Mouse (Mus musculus): ENCODE data around the gene Hydin. TPM values are rescaled to one million over a fixed set of nuclear protein-coding genes. Genes with fewer than 3 reads are reported as not detected.
"Not testable (repeated sequence)": the region's sequence is repeated elsewhere in the genome, so short reads cannot be mapped to it uniquely, and the experiment has no call there.

Hydin gene
- total RNA-seq, 2 experiments from 2014 or later = 0.05 to 0.10 TPM

DNA sequence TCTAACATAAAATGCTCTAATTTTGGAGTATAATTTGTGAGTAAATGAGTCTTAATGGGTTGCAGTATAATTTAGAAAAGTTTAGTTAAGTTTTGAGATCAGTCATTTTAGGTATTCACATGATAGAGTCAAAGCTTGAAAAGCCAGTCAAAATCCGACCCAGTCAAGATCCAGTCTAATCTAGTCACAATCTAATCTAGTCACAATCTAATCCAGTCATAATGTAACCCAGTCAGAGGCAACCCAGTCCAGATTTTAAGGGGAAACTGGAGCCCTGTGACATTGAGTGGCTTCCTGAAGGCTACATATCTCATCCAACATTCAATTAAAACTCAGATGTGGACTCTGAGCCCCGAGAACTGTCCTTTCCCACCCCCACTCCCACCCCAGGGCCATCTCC is 72.7 kb downstream of the Hydin start:
- no peak for DNase-seq

DNA sequence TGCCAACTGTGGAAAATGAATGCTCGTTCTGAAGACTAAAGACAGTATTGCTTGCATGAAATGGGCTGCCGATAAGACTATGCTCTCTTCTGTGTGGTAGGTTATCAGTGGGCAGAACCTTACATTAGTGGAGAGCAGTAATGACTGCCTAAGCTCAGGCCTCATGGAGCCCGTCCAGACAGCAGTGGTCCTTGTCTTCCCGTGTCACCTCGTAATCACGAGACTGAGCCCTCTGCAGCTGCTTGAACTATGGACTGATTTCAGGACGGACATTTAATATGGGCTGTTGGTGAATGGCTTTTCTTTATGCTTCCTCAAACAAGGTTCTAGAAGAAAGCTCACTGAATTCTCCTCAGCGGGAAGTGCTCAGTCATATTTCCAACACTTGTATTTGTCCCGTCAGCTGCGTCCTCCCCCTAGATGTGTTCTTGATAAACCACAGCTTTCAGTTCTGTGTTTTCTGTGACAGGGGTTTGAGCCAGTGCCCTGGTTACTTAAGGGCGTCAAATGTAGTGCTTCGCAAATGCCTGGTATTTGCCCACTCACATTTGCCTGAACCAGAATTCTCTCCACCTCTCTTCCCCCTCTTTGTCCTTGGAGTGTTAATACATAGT is 73.4 kb downstream of the Hydin start:
- DNase-seq = no peak

- no peak for DNase-seq
These were observed 79.1 kb downstream of the Hydin start for GRCm38 (mm10) chr8:110345697-110346394.

- DNase-seq = no peak
These were observed 80.1 kb downstream of the Hydin start for GRCm38 (mm10) chr8:110346915-110347314.

- no peak for DNase-seq
These were observed 83.9 kb downstream of the Hydin start for GRCm38 (mm10) chr8:110350725-110351124.

- DNase-seq = no peak
These were observed 85.1 kb downstream of the Hydin start for GRCm38 (mm10) chr8:110351909-110352308.

DNA sequence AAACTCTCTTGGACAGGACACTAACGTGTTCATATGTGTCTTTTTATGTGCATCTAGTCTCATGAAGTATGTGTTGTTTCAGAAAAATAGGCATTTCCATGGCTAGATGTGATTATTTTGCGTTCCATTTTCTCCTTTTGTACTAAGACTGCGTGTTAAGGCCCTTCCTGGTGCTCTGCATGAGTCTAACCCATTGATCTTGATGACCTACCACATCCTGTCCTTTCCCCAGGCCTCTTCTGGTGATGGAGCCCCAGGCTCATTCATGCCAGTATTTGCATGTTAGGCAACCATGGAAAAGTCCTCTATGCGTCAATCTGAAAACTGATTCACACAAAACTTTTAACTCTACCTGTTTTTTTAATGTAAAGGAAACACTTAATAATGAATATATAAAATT is 96.2 kb downstream of the Hydin start:
- no peak for DNase-seq

DNA sequence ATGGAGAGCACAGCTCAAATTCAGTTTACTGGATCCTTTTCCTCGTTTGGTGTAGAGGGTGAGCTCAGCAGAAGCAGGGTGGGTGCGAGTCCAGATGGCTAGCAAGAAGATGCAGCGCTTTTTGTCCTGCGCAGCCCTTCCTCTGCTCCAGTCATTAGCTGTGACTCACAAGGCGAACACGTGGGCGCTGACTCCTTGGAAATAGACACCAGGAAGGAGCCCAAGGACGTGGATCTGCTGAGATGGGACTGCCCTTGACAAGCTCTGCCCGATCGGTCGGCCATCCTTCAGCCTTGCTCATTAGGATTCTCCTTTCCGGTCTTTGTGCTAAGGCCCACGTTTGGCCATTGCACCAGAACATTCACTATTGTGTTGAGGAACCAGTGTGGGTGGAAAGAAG is 106.1 kb downstream of the Hydin start:
- no peak for DNase-seq

DNA sequence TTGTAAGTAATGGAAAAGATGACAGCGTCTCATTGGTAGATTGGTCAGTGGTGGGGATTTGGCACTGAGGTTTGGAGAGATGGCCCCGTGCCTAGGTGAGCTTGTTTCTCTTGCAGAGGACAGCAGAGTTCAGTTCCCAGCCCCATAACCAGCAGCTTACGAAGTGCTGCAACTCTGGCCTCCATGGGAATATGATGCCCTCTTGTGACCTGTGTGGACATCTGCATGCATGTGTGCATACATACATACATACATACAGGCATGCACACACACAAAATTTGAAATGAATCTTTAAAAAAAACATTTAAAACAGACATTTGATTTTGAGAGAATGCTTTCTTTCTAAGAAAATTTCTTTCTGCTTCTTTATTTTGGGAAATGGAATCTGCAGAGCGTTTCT is 106.9 kb downstream of the Hydin start:
- no peak for DNase-seq

- DNase-seq = no peak
These were observed 116.0 kb downstream of the Hydin start for GRCm38 (mm10) chr8:110382751-110383150.

- not testable (repeated sequence) for DNase-seq
These were observed 117.9 kb downstream of the Hydin start for GRCm38 (mm10) chr8:110384632-110385031.

DNA sequence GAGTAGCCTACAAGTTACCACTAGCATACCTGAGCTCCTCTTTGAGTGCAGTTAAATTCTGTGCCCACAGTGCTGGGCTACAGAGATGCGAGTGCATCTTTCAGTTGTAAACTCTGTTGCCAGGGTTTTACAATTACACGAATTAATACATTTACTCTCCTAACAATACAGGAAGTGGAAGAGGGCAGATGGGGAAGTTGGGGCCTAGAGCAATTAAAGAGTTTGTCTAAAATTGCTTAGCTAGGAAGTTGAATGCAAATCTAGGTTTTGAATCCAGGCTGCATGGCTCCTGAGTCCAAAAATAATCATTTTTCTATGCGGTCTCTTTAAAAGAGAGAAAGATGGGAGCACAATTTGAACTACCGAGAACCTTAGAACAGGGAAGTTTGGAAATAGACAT is 128.9 kb downstream of the Hydin start:
- DNase-seq = no peak

- DNase-seq = no peak
These were observed 133.8 kb downstream of the Hydin start for GRCm38 (mm10) chr8:110400536-110400935.

GRCm38 (mm10) chr8:110402311-110402710 is 135.5 kb downstream of the Hydin start:
- no peak for DNase-seq

DNA sequence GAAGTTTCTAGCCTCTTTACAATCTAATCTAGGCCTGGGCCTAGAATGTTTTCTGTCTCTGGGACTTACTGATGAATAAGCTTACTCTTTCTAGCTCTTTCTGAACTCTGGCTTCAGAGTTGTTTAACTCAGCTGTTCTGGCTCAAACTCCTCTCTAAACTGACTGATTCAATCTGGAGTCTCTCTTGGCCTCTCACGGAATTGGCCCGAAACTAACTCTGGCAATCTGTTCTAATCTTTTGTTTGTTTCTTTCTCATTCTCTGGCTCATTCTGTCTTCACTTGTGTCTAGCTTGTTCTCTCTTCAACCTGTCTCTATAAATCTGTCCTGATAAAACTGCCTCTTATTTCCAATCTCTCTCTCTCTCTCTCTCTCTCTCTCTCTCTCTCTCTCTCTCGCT is 137.7 kb downstream of the Hydin start:
- no peak for DNase-seq

- DNase-seq = no peak
These were observed 148.3 kb downstream of the Hydin start for GRCm38 (mm10) chr8:110415121-110415520.

DNA sequence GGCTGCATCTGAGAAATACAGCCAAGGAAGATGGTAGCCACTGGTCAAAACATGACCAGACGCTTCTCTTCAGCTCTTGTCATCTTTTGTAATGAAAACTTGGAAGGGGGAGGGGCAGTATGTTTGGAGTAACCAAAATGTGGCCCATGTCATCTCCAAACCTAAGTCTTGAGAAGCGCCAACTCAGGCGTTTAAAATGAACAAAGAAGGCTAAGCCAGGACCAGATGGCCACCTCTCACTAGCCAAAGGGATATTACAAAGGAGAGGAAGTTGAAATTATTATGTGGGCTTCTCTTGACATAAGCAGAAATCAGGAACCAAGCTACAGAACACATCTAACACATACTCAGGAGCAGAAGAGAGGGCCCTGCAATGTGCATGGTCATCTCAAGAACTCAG is 150.2 kb downstream of the Hydin start:
- DNase-seq = no peak

DNA sequence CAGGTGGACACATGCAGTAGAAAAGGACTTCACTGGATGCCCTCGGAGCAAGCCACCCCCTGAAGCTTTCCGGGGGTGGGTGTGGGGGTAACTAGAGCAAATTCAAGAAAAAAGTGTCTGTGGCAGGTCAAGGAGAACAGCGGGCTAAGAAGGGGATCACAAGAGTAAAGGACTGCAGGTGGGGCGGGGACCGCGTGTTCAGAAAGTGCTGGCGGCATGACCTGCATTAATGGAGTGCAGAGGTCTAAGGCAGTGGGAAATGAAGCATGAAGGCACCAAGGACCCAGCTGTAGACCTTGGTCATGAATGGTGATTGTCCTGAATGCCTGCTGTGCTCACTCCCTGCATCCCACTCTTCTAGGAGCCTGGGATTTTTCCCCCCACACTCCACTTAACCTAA is 151.0 kb downstream of the Hydin start:
- no peak for DNase-seq

- no peak for DNase-seq
These were observed 152.9 kb downstream of the Hydin start for GRCm38 (mm10) chr8:110419711-110420110.

- DNase-seq = no peak
These were observed 153.4 kb downstream of the Hydin start for GRCm38 (mm10) chr8:110420221-110420620.

DNA sequence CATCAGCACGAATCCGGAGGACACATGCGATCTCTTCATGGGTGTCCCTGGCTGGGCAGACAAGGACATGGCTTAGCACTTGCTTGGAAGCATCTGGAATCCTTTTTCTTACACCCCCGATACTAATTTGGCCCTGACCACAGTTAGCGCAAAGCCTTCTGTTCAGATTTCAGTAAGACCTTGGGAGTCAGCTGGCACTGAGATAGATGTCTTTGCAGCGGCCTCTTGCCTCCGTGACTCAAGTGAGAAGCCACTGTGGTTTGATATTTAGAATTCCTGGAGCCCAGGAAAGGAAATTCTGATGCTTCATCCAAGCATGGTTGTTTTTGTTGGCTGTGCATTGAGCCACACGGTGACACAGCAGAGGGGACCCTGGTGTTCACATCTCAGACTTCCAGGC is 157.4 kb downstream of the Hydin start:
- DNase-seq = no peak

- DNase-seq = no peak
These were observed 164.6 kb downstream of the Hydin start for GRCm38 (mm10) chr8:110431340-110431739.

- no peak for DNase-seq
These were observed 173.8 kb downstream of the Hydin start for GRCm38 (mm10) chr8:110440528-110440927.

GRCm38 (mm10) chr8:110444276-110444675 is 177.5 kb downstream of the Hydin start:
- DNase-seq = no peak

Data from gastrocnemius, postnatal 25 days (tissue).